Mouse (Mus musculus) liver, embryonic 14.5 days (tissue): ENCODE data around the gene Hdac4. TPM values are rescaled to one million over a fixed set of nuclear protein-coding genes. Genes with fewer than 3 reads are reported as not detected.

Experiments used
- ATAC-seq: fragments of 200-750 bp; cut with Nextera tagmentation; 2 replicates; pipeline ENCODE4 v1.8.0; 2017; ENCODE audit warnings: moderate number of reproducible peaks, mild to moderate bottlenecking, moderate library complexity; ENCODE audit not compliant: insufficient read depth
- DNase-seq, 3 experiments: peaks; one replicate each; pipeline ENCODE4 v3.0.0-alpha.2; 2012 to 2013; ENCODE audit warnings: low read depth in 3 of 3, low spot score in 3 of 3
- H3K27ac ChIP-seq: fragments of 300-500 bp; sonication (generic); 2 replicates; pipeline ENCODE4 v1.5.1; 2014; ENCODE audit warnings: moderate library complexity, mild to moderate bottlenecking, control low read depth, inconsistent platforms
- H3K27me3 ChIP-seq: fragments of 300-500 bp; sonication (generic); 2 replicates; pipeline ENCODE4 v1.6.1; 2014; ENCODE audit warnings: mild to moderate bottlenecking, low read length, moderate library complexity; ENCODE audit not compliant: control insufficient read depth, insufficient read depth
- H3K36me3 ChIP-seq: fragments of 300-500 bp; sonication (generic); replicated peaks from 2 replicates; pipeline ENCODE4 v1.6.1; 2014; ENCODE audit warnings: low read depth; ENCODE audit not compliant: control insufficient read depth, insufficient read depth
- H3K4me1 ChIP-seq, 2 experiments: fragments of 200-500 bp in 1 of 2; fragments of 300-500 bp in 1 of 2; sonication (generic) in 1 of 2; replicated peaks; 2 replicates each; pipeline ENCODE4 v1.6.1; 2012 to 2014; ENCODE audit warnings: antibody characterized with exemption in 1 of 2, inconsistent platforms in 1 of 2, low read length in 1 of 2; ENCODE audit not compliant: control insufficient read depth in 2 of 2, insufficient read depth in 2 of 2
- H3K4me2 ChIP-seq: fragments of 300-500 bp; sonication (generic); 2 replicates; pipeline ENCODE4 v1.6.1; 2014; ENCODE audit warnings: low read depth, mild to moderate bottlenecking, control low read depth, moderate library complexity
- H3K4me3 ChIP-seq, 2 experiments: fragments of 200-500 bp in 1 of 2; fragments of 300-500 bp in 1 of 2; sonication (generic) in 1 of 2; 2 replicates each; pipeline ENCODE4 v1.5.1; 2012 to 2014; ENCODE audit warnings: low read depth in 2 of 2, low read length in 2 of 2, mild to moderate bottlenecking in 2 of 2, control low read depth in 1 of 2, inconsistent platforms in 1 of 2, moderate library complexity in 1 of 2; ENCODE audit not compliant: insufficient read depth in 1 of 2
- H3K9ac ChIP-seq: fragments of 300-500 bp; sonication (generic); replicated peaks from 2 replicates; pipeline ENCODE4 v1.6.1; 2014; ENCODE audit warnings: mild to moderate bottlenecking, control low read depth, moderate library complexity
- H3K9me3 ChIP-seq: fragments of 300-500 bp; sonication (generic); 2 replicates; pipeline ENCODE4 v1.6.1; 2016; ENCODE audit warnings: low read length, mixed read lengths; ENCODE audit not compliant: control insufficient read depth
- CTCF ChIP-seq: IDR thresholded peaks from 2 replicates; pipeline ENCODE4 v1.5.1; 2016; ENCODE audit warnings: antibody characterized with exemption, low read depth, control low read depth
- EP300 ChIP-seq: IDR thresholded peaks from 2 replicates; pipeline ENCODE4 v1.6.1; 2016; ENCODE audit warnings: antibody characterized with exemption, low read depth
- WGBS: fragments of 180-500 bp; shearing (Covaris S2); extraction: QIAGEN DNeasy Blood & Tissue Kit; methylation state at CpG from one replicate; pipeline ENCODE4 v1.1.7; 2014; ENCODE audit not compliant: insufficient replicate concordance; 5-methylcytosine and 5-hydroxymethylcytosine counted together
- polyA plus RNA-seq, 2 experiments: library from polyadenylated mRNA; depleted of rRNA in 1 of 2; stranded (reverse) in 1 of 2; unstranded in 1 of 2; fragments of >200 nt; fragmentation: Nextera tagmentation in 1 of 2; extraction: Ambion mirVana in 1 of 2; gene quantifications; 2 replicates each; pipeline versions ENCODE4 v1.2.1 to v1.2.3; 2012 to 2014

The Hdac4 gene
- polyA plus RNA-seq, 2 experiments: 1.5 to 3.1 TPM

GRCm38 (mm10) chr1:92086841-92087240 is 108.7 kb downstream of the Hdac4 start:
- Histone ChIP-seq H3K9me3 (no peaks in the 10 kb centered on the region), H3K27me3 (no peaks in the 10 kb centered on the region), H3K4me1 (peaks cover 5 to 11% of the 10 kb centered on the region in 2 experiments), H3K4me3 (no peak overlapping the region), H3K27ac (no peak overlapping the region), H3K9ac (no peak overlapping the region), H3K36me3 (no peaks in the 10 kb centered on the region), H3K4me2 (no peak overlapping the region)
- TF ChIP-seq EP300 (no peak), CTCF (no peak)
- DNase-seq (no peak), ATAC-seq (no peak)
- 72% methylated on average over 4 of the region's 4 CpGs for WGBS

GRCm38 (mm10) chr1:92086277-92086813 is 109.2 kb downstream of the Hdac4 start:
- Histone ChIP-seq H3K27ac (no peak overlapping the region), H3K9ac (no peak overlapping the region), H3K27me3 (no peaks in the 10 kb centered on the region), H3K9me3 (no peaks in the 10 kb centered on the region), H3K4me1 (peaks cover 5 to 11% of the 10 kb centered on the region in 2 experiments), H3K36me3 (no peaks in the 10 kb centered on the region), H3K4me3 (no peak overlapping the region), H3K4me2 (no peak overlapping the region)
- TF ChIP-seq CTCF: no peak
- no peak for TF ChIP-seq EP300
- ATAC-seq (no peak), DNase-seq (no peak)
- WGBS: 60% methylated on average over 1 of the region's 1 CpGs

GRCm38 (mm10) chr1:92084738-92085137 is 110.8 kb downstream of the Hdac4 start:
- no peaks in the 10 kb centered on the region for H3K9me3 ChIP-seq
- 72% methylated on average over 2 of the region's 2 CpGs for WGBS

GRCm38 (mm10) chr1:92084004-92084403 is 111.5 kb downstream of the Hdac4 start:
- Histone ChIP-seq H3K4me1 (peaks cover 5 to 11% of the 10 kb centered on the region in 2 experiments), H3K27ac (no peak overlapping the region), H3K36me3 (no peaks in the 10 kb centered on the region), H3K4me3 (no peak overlapping the region), H3K9me3 (no peaks in the 10 kb centered on the region), H3K4me2 (no peak overlapping the region), H3K9ac (no peak overlapping the region), H3K27me3 (no peaks in the 10 kb centered on the region)
- TF ChIP-seq CTCF (no peak), EP300 (no peak)
- DNase-seq (no peak), ATAC-seq (no peak)
- WGBS: 23% methylated on average over 3 of the region's 3 CpGs

More at GRCm38 (mm10) chr1:92084738-92085137, 110.8 kb downstream of the Hdac4 start:
- Histone ChIP-seq H3K27ac (no peak overlapping the region), H3K4me2 (no peak overlapping the region), H3K9ac (no peak overlapping the region), H3K36me3 (no peaks in the 10 kb centered on the region), H3K4me1 (peaks cover 5 to 11% of the 10 kb centered on the region in 2 experiments), H3K4me3 (no peak overlapping the region), H3K27me3 (no peaks in the 10 kb centered on the region)
- no peak for ATAC-seq
- TF ChIP-seq EP300 (no peak), CTCF (peak; percentile 27)
- DNase-seq: no peak

GRCm38 (mm10) chr1:92082837-92083541 is 112.5 kb downstream of the Hdac4 start:
- Histone ChIP-seq H3K4me2 (no peak overlapping the region), H3K9ac (no peak overlapping the region), H3K9me3 (no peaks in the 10 kb centered on the region), H3K36me3 (no peaks in the 10 kb centered on the region), H3K27ac (no peak overlapping the region), H3K4me3 (no peak overlapping the region), H3K4me1 (peaks cover 5 to 10% of the 10 kb centered on the region in 2 experiments), H3K27me3 (no peaks in the 10 kb centered on the region)
- TF ChIP-seq EP300 (no peak), CTCF (no peak)
- 54% methylated on average over 6 of the region's 6 CpGs for WGBS
- DNase-seq: peak in 1 of 3 experiments; percentile 7
- no peak for ATAC-seq
